Mouse (Mus musculus) neural tube, embryonic 15.5 days (tissue): Measurements from ENCODE around the gene Arhgef10l. TPM values are rescaled to one million over a fixed set of nuclear protein-coding genes. Genes with fewer than 3 reads are reported as not detected.

Source experiments
- ATAC-seq: fragments of 200-750 bp; cut with Nextera tagmentation; 2 replicates; pipeline ENCODE4 v1.8.0; 2017; ENCODE audit warnings: mild to moderate bottlenecking, moderate TSS enrichment, moderate library complexity; ENCODE audit not compliant: low FRiP score
- H3K27ac ChIP-seq: fragments of 300-500 bp; sonication (generic); replicated peaks from 2 replicates; pipeline ENCODE4 v1.5.1; 2015; ENCODE audit warnings: mild to moderate bottlenecking, inconsistent platforms
- H3K27me3 ChIP-seq: fragments of 300-500 bp; sonication (generic); replicated peaks from 2 replicates; pipeline ENCODE4 v1.6.1; 2015; ENCODE audit warnings: inconsistent platforms
- H3K36me3 ChIP-seq: fragments of 300-500 bp; sonication (generic); 2 replicates; pipeline ENCODE4 v1.6.1; 2015; ENCODE audit warnings: inconsistent platforms
- H3K4me1 ChIP-seq: fragments of 300-500 bp; sonication (generic); 2 replicates; pipeline ENCODE4 v1.6.1; 2015; ENCODE audit warnings: inconsistent platforms
- H3K4me2 ChIP-seq: fragments of 300-500 bp; sonication (generic); 2 replicates; pipeline ENCODE4 v1.6.1; 2015; ENCODE audit warnings: inconsistent platforms, mild to moderate bottlenecking, moderate library complexity
- H3K4me3 ChIP-seq: fragments of 300-500 bp; sonication (generic); replicated peaks from 2 replicates; pipeline ENCODE4 v1.5.1; 2015; ENCODE audit warnings: mild to moderate bottlenecking, inconsistent platforms
- H3K9ac ChIP-seq: fragments of 300-500 bp; sonication (generic); replicated peaks from 2 replicates; pipeline ENCODE4 v1.6.1; 2015; ENCODE audit warnings: mild to moderate bottlenecking, inconsistent platforms
- H3K9me3 ChIP-seq: fragments of 300-500 bp; sonication (generic); replicated peaks from 2 replicates; pipeline ENCODE4 v1.6.1; 2016; ENCODE audit warnings: inconsistent platforms
- WGBS: fragments of 180-500 bp; shearing (Covaris S2); methylation state at CpG from one replicate; pipeline ENCODE4 v1.1.7; 2015; ENCODE audit warnings: mixed read lengths; 5-methylcytosine and 5-hydroxymethylcytosine counted together
- polyA plus RNA-seq: library from polyadenylated mRNA; unstranded; fragments of >200 nt; fragmentation: Nextera tagmentation; extraction: Ambion mirVana; gene quantifications from 2 replicates; pipeline ENCODE4 v1.2.1, GENCODE M21; 2015

Arhgef10l gene
- polyA plus RNA-seq, 1 experiment from 2014 or later, result 23.6 TPM

- Histone ChIP-seq H3K4me1 (peaks cover 18% of the 10 kb centered on the region), H3K36me3 (peaks cover 34% of the 10 kb centered on the region), H3K9ac (0 out of 2 replicates have a peak overlapping the region, but pooled peaks have one; percentile 10), H3K9me3 (0 out of 2 replicates have a peak, but pooled peaks cover 3% of the 10 kb centered on the region), H3K4me3 (no peak overlapping the region), H3K27ac (peak overlapping the region; percentile 23; the same call in 1 of the 2 replicates), H3K27me3 (no peaks in the 10 kb centered on the region), H3K4me2 (no peak overlapping the region)
- WGBS, result 73% methylated on average over 14 of the region's 14 CpGs
- ATAC-seq, result peak; percentile 66
These were observed 71.9 kb downstream of the Arhgef10l start for GRCm38 (mm10) chr4:140593771-140594505.

- Histone ChIP-seq H3K36me3 (peaks cover 37% of the 10 kb centered on the region), H3K4me3 (no peak overlapping the region), H3K4me2 (no peak overlapping the region), H3K9me3 (0 out of 2 replicates have a peak, but pooled peaks cover 3% of the 10 kb centered on the region), H3K27me3 (no peaks in the 10 kb centered on the region), H3K27ac (0 out of 2 replicates have a peak overlapping the region, but pooled peaks have one; percentile 23), H3K4me1 (peaks cover 18% of the 10 kb centered on the region), H3K9ac (0 out of 2 replicates have a peak overlapping the region, but pooled peaks have one; percentile 10)
- no peak for ATAC-seq
- WGBS, result 36% methylated on average over 16 of the region's 16 CpGs
These were observed 72.6 kb downstream of the Arhgef10l start for GRCm38 (mm10) chr4:140592990-140593770.

GRCm38 (mm10) chr4:140592217-140592759, 73.5 kb downstream of the Arhgef10l start:
- Histone ChIP-seq H3K4me2 (no peak overlapping the region), H3K27me3 (no peaks in the 10 kb centered on the region), H3K9me3 (0 out of 2 replicates have a peak, but pooled peaks cover 3% of the 10 kb centered on the region), H3K27ac (no peak overlapping the region), H3K9ac (no peak overlapping the region), H3K4me3 (no peak overlapping the region), H3K36me3 (peaks cover 28% of the 10 kb centered on the region), H3K4me1 (peaks cover 18% of the 10 kb centered on the region)
- WGBS, result 26% methylated on average over 11 of the region's 11 CpGs
- ATAC-seq, result peak; percentile 14; the same call in 1 of the 2 replicates

- Histone ChIP-seq H3K27ac (no peak overlapping the region), H3K9ac (no peak overlapping the region), H3K4me3 (no peak overlapping the region), H3K27me3 (no peaks in the 10 kb centered on the region), H3K4me1 (0 out of 2 replicates have a peak, but pooled peaks cover 7% of the 10 kb centered on the region), H3K36me3 (peaks cover 54% of the 10 kb centered on the region), H3K9me3 (no peaks in the 10 kb centered on the region), H3K4me2 (no peak overlapping the region)
- ATAC-seq, result no peak
- 89% methylated on average over 5 of the region's 5 CpGs for WGBS
These were observed 79.3 kb downstream of the Arhgef10l start for GRCm38 (mm10) chr4:140586478-140586877.

- 74% methylated on average over 5 of the region's 5 CpGs for WGBS
- Histone ChIP-seq H3K4me3 (no peak overlapping the region), H3K27me3 (no peaks in the 10 kb centered on the region), H3K4me1 (0 out of 2 replicates have a peak, but pooled peaks cover 10% of the 10 kb centered on the region), H3K36me3 (peaks cover 60% of the 10 kb centered on the region), H3K4me2 (no peak overlapping the region), H3K27ac (no peak overlapping the region), H3K9ac (no peak overlapping the region), H3K9me3 (no peaks in the 10 kb centered on the region)
- no peak for ATAC-seq
These were observed 81.6 kb downstream of the Arhgef10l start for GRCm38 (mm10) chr4:140584240-140584639.

GRCm38 (mm10) chr4:140582390-140583088, 83.3 kb downstream of the Arhgef10l start:
- H3K36me3 ChIP-seq, result peaks cover 73% of the 10 kb centered on the region
- 89% methylated on average over 15 of the region's 15 CpGs for WGBS

GRCm38 (mm10) chr4:140581730-140582389, 84.0 kb downstream of the Arhgef10l start:
- ATAC-seq, result 0 out of 2 replicates have a peak, but pooled peaks have one; percentile 37
- 68% methylated on average over 23 of the region's 23 CpGs for WGBS
- H3K4me2 ChIP-seq, result no peak overlapping the region
- no peak overlapping the region for H3K9ac ChIP-seq
- H3K9me3 ChIP-seq, result no peaks in the 10 kb centered on the region
- H3K36me3 ChIP-seq, result peaks cover 76% of the 10 kb centered on the region
- H3K27me3 ChIP-seq, result no peaks in the 10 kb centered on the region
- H3K4me3 ChIP-seq, result no peak overlapping the region
- H3K27ac ChIP-seq, result no peak overlapping the region
- 0 out of 2 replicates have a peak, but pooled peaks cover 10% of the 10 kb centered on the region for H3K4me1 ChIP-seq

More at GRCm38 (mm10) chr4:140582390-140583088, 83.3 kb downstream of the Arhgef10l start:
- Histone ChIP-seq H3K27ac (no peak overlapping the region), H3K4me3 (no peak overlapping the region), H3K4me2 (no peak overlapping the region), H3K9ac (no peak overlapping the region), H3K9me3 (no peaks in the 10 kb centered on the region), H3K4me1 (0 out of 2 replicates have a peak, but pooled peaks cover 10% of the 10 kb centered on the region), H3K27me3 (no peaks in the 10 kb centered on the region)
- no peak for ATAC-seq

- ATAC-seq, result no peak
- Histone ChIP-seq H3K36me3 (peaks cover 76% of the 10 kb centered on the region), H3K9me3 (no peaks in the 10 kb centered on the region), H3K27me3 (no peaks in the 10 kb centered on the region), H3K4me1 (0 out of 2 replicates have a peak, but pooled peaks cover 10% of the 10 kb centered on the region), H3K9ac (no peak overlapping the region), H3K4me2 (no peak overlapping the region), H3K4me3 (no peak overlapping the region), H3K27ac (0 out of 2 replicates have a peak overlapping the region, but pooled peaks have one; percentile 15)
- WGBS, result 84% methylated on average over 16 of the region's 16 CpGs
These were observed 84.5 kb downstream of the Arhgef10l start for GRCm38 (mm10) chr4:140581341-140581729.

GRCm38 (mm10) chr4:140580866-140581265, 84.9 kb downstream of the Arhgef10l start:
- 0 out of 2 replicates have a peak, but pooled peaks cover 10% of the 10 kb centered on the region for H3K4me1 ChIP-seq
- no peak overlapping the region for H3K4me2 ChIP-seq
- no peak for ATAC-seq
- H3K27ac ChIP-seq, result no peak overlapping the region
- WGBS, result 93% methylated on average over 4 of the region's 4 CpGs
- H3K9ac ChIP-seq, result no peak overlapping the region
- no peaks in the 10 kb centered on the region for H3K27me3 ChIP-seq
- H3K36me3 ChIP-seq, result peaks cover 79% of the 10 kb centered on the region
- H3K9me3 ChIP-seq, result no peaks in the 10 kb centered on the region
- H3K4me3 ChIP-seq, result no peak overlapping the region

GRCm38 (mm10) chr4:140579576-140579975, 86.2 kb downstream of the Arhgef10l start:
- H3K4me1 ChIP-seq, result 0 out of 2 replicates have a peak, but pooled peaks cover 10% of the 10 kb centered on the region
- H3K9ac ChIP-seq, result no peak overlapping the region
- no peaks in the 10 kb centered on the region for H3K27me3 ChIP-seq
- 83% methylated on average over 8 of the region's 8 CpGs for WGBS
- no peak for ATAC-seq
- H3K4me3 ChIP-seq, result no peak overlapping the region
- no peak overlapping the region for H3K27ac ChIP-seq
- peaks cover 80% of the 10 kb centered on the region for H3K36me3 ChIP-seq
- no peaks in the 10 kb centered on the region for H3K9me3 ChIP-seq
- H3K4me2 ChIP-seq, result no peak overlapping the region
